Mouse (Mus musculus): ENCODE data around the gene Ptpru. TPM values are rescaled to one million over a fixed set of nuclear protein-coding genes. Genes with fewer than 3 reads are reported as not detected.

The Ptpru gene
- total RNA-seq, 2 experiments from 2014 or later: 1.7 to 2.6 TPM

DNA sequence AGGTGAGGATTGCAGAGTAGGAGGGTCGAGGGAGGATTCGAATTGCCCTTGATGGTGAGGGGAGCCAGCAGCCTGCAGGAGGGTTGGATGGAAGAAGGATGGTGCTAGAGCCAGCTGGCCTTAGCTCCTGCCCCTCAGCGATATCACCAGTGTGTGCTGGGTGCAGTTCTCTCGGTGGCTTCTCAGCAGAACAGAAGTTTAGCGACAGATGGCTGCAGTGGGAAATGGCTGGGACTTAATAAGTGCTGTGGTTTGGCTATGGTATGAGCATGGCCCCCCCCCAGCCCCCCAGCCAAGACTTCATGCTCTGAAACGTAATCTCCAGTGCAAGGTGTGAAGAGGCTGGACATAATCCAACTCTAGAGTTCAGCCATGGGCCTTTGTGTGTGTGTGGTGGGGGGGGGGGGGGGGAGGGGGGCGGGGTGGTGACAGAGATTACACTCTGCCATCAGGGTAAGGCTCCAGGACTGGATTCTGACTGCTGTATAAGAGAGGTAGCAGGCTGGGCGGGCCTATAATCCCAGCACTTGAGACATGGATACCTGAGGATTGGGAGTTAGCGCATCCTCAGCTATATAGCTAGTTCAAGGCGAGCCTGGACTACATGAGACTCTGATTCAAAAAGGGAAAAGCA, 85.8 kb downstream of the Ptpru start:
- Histone ChIP-seq H3K4me3 (no peak overlapping the region), H3K27ac (no peak overlapping the region)
- no peak for DNase-seq
- no peak for TF ChIP-seq CTCF (IDR thresholded peaks at IDR 0.05)
- intact Hi-C loops (cut with DNase I): no loop called here

DNA sequence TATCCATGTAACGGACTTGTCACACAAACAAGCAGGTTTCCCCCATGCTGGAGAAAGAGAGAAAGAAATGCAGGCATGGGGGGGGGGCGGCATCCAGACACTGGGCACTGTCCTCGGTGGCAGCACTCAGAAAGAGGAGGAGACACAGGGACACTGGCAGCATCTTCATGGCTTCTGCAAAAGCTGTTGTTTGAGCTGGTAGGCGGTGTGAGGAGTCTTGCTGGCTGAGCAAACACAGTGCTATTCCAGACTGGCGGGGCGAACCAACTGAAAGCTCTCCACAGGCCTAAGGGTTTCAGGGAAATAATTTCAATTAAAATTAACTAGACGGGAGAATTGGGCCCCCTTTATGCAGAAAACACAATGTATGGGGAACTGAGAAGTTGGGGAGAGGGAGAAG, 86.5 kb downstream of the Ptpru start:
- no peak for TF ChIP-seq CTCF (IDR thresholded peaks at IDR 0.05)
- DNase-seq: no peak
- Histone ChIP-seq H3K4me3 (no peak overlapping the region), H3K27ac (no peak overlapping the region)
- intact Hi-C loops (cut with DNase I): no loop called here

GRCm38 (mm10) chr4:131749802-131750201, 88.3 kb downstream of the Ptpru start:
- Histone ChIP-seq H3K27ac (no peak overlapping the region), H3K4me3 (no peak overlapping the region)
- no peak for DNase-seq
- no peak for TF ChIP-seq CTCF (IDR thresholded peaks at IDR 0.05)
- intact Hi-C loops (cut with DNase I): no loop called here

GRCm38 (mm10) chr4:131744685-131745043, 93.4 kb downstream of the Ptpru start:
- Histone ChIP-seq H3K4me3 (no peak overlapping the region), H3K27ac (peak overlapping the region; percentile 67)
- intact Hi-C loops (cut with DNase I): no loop called here
- no peak for TF ChIP-seq CTCF (IDR thresholded peaks at IDR 0.05)
- no peak for DNase-seq

- intact Hi-C loops (cut with DNase I): no loop called here
- Histone ChIP-seq H3K27ac (peak overlapping the region; percentile 67), H3K4me3 (no peak overlapping the region)
- TF ChIP-seq CTCF (IDR thresholded peaks at IDR 0.05): no peak
- peak; percentile 55 for DNase-seq
Measured at GRCm38 (mm10) chr4:131743831-131744684, 94.0 kb downstream of the Ptpru start.

- H3K4me3 ChIP-seq: no peak overlapping the region
- no peak for TF ChIP-seq CTCF (IDR thresholded peaks at IDR 0.05)
- intact Hi-C loops (cut with DNase I): no loop called here
- H3K27ac ChIP-seq: peak overlapping the region; percentile 61
- DNase-seq: no peak
Measured at GRCm38 (mm10) chr4:131743031-131743430, 95.1 kb downstream of the Ptpru start.

DNA sequence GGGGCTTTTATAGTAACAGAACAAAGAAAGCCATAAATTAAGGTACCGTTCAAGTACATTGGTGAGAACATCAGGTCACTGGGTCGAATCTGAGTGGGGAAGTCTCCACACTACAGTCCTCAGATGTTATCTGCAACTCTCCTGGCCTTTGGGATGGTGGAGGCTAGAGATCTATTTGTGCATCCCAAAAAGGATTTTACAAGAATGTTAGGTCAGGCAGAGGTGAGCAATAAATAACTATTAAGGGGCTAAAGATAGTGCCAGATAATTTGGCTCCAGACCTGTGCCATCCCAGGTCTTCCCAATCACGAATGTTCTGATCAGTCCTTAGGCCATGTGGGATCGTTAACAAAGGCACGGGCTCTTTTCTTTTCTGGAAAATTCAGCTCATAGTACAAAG, 97.5 kb downstream of the Ptpru start:
- intact Hi-C loops (cut with DNase I): no loop called here
- Histone ChIP-seq H3K4me3 (no peak overlapping the region), H3K27ac (no peak overlapping the region)
- TF ChIP-seq CTCF (IDR thresholded peaks at IDR 0.05): no peak
- no peak for DNase-seq

DNA sequence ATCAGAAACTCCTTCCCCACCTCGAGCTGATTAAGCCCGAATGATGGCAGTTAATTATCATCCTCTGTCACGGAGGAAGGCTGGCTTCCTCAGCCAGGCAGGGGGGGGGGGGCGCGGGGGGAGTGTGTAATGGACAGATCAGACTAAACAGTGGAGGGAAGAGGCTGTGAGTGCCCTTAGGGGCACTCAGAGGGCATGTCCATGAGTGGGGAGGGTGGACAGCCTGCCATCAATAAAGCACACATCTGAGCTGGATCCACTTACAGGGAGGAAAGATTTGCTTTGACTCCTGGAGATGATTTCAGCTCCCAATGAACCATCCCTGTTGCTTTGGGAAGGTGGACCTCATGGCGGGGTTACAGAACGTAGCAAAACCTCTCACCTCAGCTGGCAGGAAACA, 109.5 kb downstream of the Ptpru start:
- TF ChIP-seq CTCF (IDR thresholded peaks at IDR 0.05): no peak
- intact Hi-C loops (cut with DNase I): no loop called here
- Histone ChIP-seq H3K4me3 (no peak overlapping the region), H3K27ac (no peak overlapping the region)
- DNase-seq: no peak

GRCm38 (mm10) chr4:131723415-131724080, 114.5 kb downstream of the Ptpru start:
- peak; percentile 65 for TF ChIP-seq CTCF (IDR thresholded peaks at IDR 0.05)
- no peak overlapping the region for H3K27ac ChIP-seq
- intact Hi-C loops (cut with DNase I): loop anchor here (5.0 kb wide), 1 partner anchor 114 kb away; the partner anchor contains the start of gene Ptpru
- no peak overlapping the region for H3K4me3 ChIP-seq
- DNase-seq: peak; percentile 63

- no peak for DNase-seq
Measured at GRCm38 (mm10) chr4:131722121-131722841, 115.8 kb downstream of the Ptpru start.

DNA sequence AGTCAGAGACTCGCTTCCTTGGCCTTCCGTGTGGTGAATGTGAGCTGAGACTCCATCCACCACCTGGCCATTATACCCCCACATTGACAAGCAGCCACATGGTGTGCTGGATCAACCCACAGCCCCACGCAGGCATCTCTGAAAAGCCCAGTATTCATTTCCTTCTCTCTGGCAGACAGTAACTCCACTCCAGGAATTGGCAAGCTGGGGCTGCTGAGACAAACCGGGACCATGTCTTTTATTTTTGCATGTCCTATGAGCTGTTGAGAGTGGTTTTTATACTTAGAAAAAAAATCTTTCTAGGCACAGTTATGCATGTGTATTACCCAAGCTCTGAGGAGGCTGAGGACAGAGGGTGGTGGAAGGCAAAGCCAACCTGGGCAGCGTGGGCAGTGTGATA, 118.9 kb downstream of the Ptpru start:
- no peak for DNase-seq
- Histone ChIP-seq H3K4me3 (no peak overlapping the region), H3K27ac (no peak overlapping the region)
- TF ChIP-seq CTCF (IDR thresholded peaks at IDR 0.05): no peak
- intact Hi-C loops (cut with DNase I): no loop called here

More at GRCm38 (mm10) chr4:131722121-131722841, 115.8 kb downstream of the Ptpru start:
- intact Hi-C loops (cut with DNase I): loop anchor here (5.0 kb wide), 1 partner anchor 115 kb away; the partner anchor contains the start of gene Ptpru
- no peak for TF ChIP-seq CTCF (IDR thresholded peaks at IDR 0.05)
- no peak overlapping the region for H3K4me3 ChIP-seq
- H3K27ac ChIP-seq: no peak overlapping the region

Other genes with a start within 250 kb of the Ptpru start
- gene Mecr, start 5.2 kb upstream of the Ptpru start, total RNA-seq (2021): 10 to 100 TPM; 16.3 to 25.4 TPM
- 10 to 100 TPM; 32.0 to 33.8 TPM for gene Srsf4, start 35.3 kb upstream of the Ptpru start, total RNA-seq (2021)
- 1 to 10 TPM; 1.2 to 4.0 TPM for gene Tmem200b, start 83.5 kb upstream of the Ptpru start, total RNA-seq (2021)
- under 1 TPM in 1 of 2 experiments, not detected in 1; 0.08 TPM for gene Gm10300, start 236.4 kb upstream of the Ptpru start, total RNA-seq (2021)
- 100 to 1,000 TPM; 102 to 113 TPM for gene Epb41, start 237.0 kb upstream of the Ptpru start, total RNA-seq (2021)